Mouse (Mus musculus) T-helper 2 cell (primary cell): ENCODE data around the gene Alkal2.

ENCODE experiments used
- in situ Hi-C: fragments of 300-600 bp; cut with MboI, MseI; formaldehyde crosslinking; loops from one replicate; pipeline ENCODE4 v1.15.1; 2025; ENCODE audit warnings: high pct_unique_total_duplicates

Gene Alkal2

DNA sequence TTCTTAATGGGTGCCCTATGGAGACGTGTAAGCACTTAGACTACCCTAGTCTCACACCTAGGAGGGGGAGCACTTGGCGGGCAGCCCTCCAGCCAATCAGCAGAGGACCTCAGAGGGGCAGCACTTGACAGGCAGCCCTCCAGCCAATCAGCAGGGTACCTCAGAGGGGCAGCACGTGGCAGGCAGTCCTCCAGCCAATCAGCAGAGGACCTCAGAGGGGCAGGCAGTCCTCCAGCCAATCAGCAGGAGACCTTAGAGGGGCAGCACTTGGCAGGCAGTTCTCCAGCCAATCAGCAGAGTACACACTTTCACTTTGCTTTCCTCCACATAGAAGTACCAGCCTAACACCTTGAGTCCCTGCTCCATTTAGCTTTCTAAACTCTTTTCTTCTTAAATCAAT, 38.3 kb downstream of the Alkal2 start:
- in situ Hi-C loops = no loop called here

DNA sequence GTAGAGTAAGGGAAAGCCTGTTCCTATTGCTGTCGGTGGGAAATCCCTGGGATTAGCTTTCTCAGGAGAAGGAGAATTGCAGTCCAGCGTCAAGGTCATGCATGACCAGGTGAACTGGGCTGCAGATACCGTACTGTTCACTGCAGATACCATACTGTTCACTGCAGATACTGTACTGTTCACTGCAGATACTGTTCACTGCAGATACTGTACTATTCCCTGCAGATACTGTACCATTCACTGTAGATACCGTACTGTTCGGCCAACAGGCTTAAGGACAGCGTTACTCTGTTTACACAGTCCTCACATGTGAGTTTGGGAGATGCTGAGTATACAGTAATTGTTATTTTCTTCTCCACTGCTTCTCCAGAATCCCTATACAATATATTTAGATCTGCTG, 44.1 kb downstream of the Alkal2 start:
- in situ Hi-C loops = no loop called here

DNA sequence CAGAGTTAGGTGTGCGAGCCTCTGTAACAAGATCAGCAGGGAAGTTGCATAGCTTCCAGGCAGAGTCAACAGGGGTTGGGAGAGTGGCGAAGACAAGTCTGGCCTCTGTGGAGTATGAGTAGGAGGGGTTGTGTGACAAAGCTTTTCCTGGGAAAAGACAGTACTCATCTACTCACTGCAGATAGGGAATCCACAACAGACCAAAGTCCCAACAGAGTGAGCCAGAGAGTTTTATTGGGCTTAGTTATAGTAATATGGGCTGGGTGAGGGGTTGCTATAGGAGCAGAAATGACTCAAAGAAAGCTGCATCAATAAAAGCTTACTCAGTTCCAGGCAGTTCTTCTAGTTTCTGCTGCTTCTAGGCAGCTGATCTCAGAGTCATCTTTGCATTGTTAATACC, 49.2 kb downstream of the Alkal2 start:
- in situ Hi-C loops = no loop called here

DNA sequence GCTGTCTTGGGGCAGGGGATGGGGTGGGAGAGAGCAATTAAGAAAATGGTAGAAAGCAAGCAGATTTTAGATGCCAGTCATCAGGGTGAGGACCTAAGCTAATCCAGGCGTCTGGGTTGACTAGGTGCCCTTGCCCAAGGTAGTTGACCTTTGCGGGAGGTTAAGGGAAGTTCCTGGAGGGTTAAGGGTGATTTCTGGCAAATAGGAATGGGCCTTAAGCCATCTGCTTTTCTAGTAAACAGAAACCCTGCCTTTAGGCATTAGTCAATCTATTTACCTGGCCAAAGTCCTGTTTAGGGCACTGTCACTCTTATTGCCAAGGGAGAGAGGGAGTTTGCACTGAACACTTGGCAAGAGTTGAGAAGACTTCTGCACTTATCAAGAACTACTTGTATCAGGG, 52.8 kb downstream of the Alkal2 start:
- in situ Hi-C loops = no loop called here
